Mouse (Mus musculus) heart, adult 2 months (tissue): Measurements from ENCODE around the gene A630095N17Rik. TPM values are rescaled to one million over a fixed set of nuclear protein-coding genes. Genes with fewer than 3 reads are reported as not detected.
A peak's percentile ranks its signal among the peaks of the same experiment; 100 is the strongest.

Experiments
- DNase-seq, 2 experiments: peaks; one replicate each; pipeline ENCODE4 v3.0.0; 2021
- H3K27ac ChIP-seq: fragments of 200-600 bp; 2 replicates; pipeline ENCODE4 v1.8.1; 2022
- H3K27me3 ChIP-seq: fragments of 200-500 bp; 2 replicates; pipeline ENCODE4 v1.6.1; 2012; ENCODE audit warnings: mild to moderate bottlenecking, low read length, inconsistent platforms, mixed read lengths; ENCODE audit not compliant: control insufficient read depth, insufficient read depth
- H3K36me3 ChIP-seq: fragments of 200-500 bp; 2 replicates; pipeline ENCODE4 v1.6.1; 2012; ENCODE audit warnings: low read length, inconsistent platforms; ENCODE audit not compliant: control insufficient read depth, insufficient read depth
- H3K4me1 ChIP-seq: fragments of 200-500 bp; 2 replicates; pipeline ENCODE4 v1.6.1; 2011; ENCODE audit warnings: low read length; ENCODE audit not compliant: control insufficient read depth, insufficient read depth
- H3K4me3 ChIP-seq: fragments of 200-600 bp; 2 replicates; pipeline ENCODE4 v1.8.1; 2022
- H3K79me2 ChIP-seq: fragments of 200-500 bp; replicated peaks from 2 replicates; pipeline ENCODE4 v1.6.1; 2012; ENCODE audit warnings: mild to moderate bottlenecking, inconsistent platforms, low read length, moderate library complexity, mixed read lengths; ENCODE audit not compliant: control insufficient read depth, insufficient read depth
- H3K9ac ChIP-seq: fragments of 200-500 bp; 2 replicates; pipeline ENCODE4 v1.6.1; 2012; ENCODE audit warnings: low read depth, mild to moderate bottlenecking, control low read depth, inconsistent platforms, low read length, mixed read lengths
- CTCF ChIP-seq: fragments of 200-600 bp; IDR thresholded peaks from 2 replicates; pipeline ENCODE4 v1.8.1; 2022; ENCODE audit warnings: antibody characterized with exemption, mild to moderate bottlenecking, moderate library complexity
- EP300 ChIP-seq: fragments of 200-500 bp; IDR thresholded peaks from 2 replicates; pipeline ENCODE4 v1.6.1; 2011; ENCODE audit warnings: low read depth, low read length, control low read depth; ENCODE audit not compliant: insufficient read depth
- POLR2A ChIP-seq: fragments of 200-500 bp; IDR thresholded peaks from 2 replicates; pipeline ENCODE4 v1.6.1; 2011; ENCODE audit warnings: mild to moderate bottlenecking, low read depth, low read length, control low read depth; ENCODE audit not compliant: insufficient read depth
- WGBS: fragments of 180-500 bp; shearing (Covaris S2); methylation state at CpG from one replicate; pipeline ENCODE4 v1.1.7; 2018; 5-methylcytosine and 5-hydroxymethylcytosine counted together
- intact Hi-C: fragments of 180-260 bp; cut with DNase I; formaldehyde crosslinking; loops from one replicate; pipeline ENCODE4 v1.15.1; 2025
- microRNA-seq, 2 experiments: library from miRNA; unstranded; fragments of <30 nt; microRNA quantifications; one replicate each; pipeline ENCODE4 v1.2.0; 2021
- polyA plus RNA-seq: library from polyadenylated mRNA; depleted of rRNA; stranded (reverse); fragments of >200 nt; gene quantifications from 2 replicates; pipeline ENCODE4 v1.2.3, GENCODE M21; 2012; rRNA removed
- total RNA-seq, 2 experiments: library from RNA; stranded (reverse); gene quantifications; 2 replicates each; pipeline ENCODE4 v1.2.3; 2021

Gene A630095N17Rik
- total and polyA plus RNA-seq, 3 experiments: not detected

DNA sequence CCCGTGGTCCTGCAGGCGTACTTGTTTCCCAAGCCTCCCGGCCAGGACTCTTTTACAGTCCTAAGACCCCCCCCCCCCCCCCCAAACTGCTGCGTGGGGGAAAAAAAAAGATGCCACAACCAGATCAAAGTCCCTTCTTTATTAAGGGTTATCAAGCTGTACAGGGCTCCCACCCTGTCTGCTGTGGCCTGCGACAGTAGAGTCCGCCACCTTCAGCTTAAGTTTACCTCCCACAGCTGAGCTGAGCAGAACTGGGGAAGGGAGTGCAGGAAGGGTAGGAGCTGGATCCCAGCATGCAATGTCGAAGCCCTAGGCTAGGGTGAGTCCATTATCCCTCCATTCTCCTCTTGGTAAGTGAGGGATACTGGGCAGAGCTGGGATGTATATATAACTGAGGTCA lies 51.2 kb downstream of the A630095N17Rik start:
- no peaks in the 10 kb centered on the region for H3K79me2 ChIP-seq
- no peak for DNase-seq
- no peak overlapping the region for H3K9ac ChIP-seq
- H3K4me3 ChIP-seq: peak overlapping the region; percentile 51
- H3K36me3 ChIP-seq: no peaks in the 10 kb centered on the region
- no peaks in the 10 kb centered on the region; the same call in 1 of the 2 replicates for H3K4me1 ChIP-seq
- H3K27me3 ChIP-seq: no peaks in the 10 kb centered on the region
- intact Hi-C loops: loop anchor here (1.0 to 5.0 kb wide), 2 partner anchors 11 to 72 kb away; no protein-coding TSS in a partner anchor
- H3K27ac ChIP-seq: no peak overlapping the region
- WGBS: 42% methylated on average over 7 of the region's 7 CpGs
- TF ChIP-seq POLR2A: no peak
- no peak for TF ChIP-seq CTCF
- TF ChIP-seq EP300: no peak

DNA sequence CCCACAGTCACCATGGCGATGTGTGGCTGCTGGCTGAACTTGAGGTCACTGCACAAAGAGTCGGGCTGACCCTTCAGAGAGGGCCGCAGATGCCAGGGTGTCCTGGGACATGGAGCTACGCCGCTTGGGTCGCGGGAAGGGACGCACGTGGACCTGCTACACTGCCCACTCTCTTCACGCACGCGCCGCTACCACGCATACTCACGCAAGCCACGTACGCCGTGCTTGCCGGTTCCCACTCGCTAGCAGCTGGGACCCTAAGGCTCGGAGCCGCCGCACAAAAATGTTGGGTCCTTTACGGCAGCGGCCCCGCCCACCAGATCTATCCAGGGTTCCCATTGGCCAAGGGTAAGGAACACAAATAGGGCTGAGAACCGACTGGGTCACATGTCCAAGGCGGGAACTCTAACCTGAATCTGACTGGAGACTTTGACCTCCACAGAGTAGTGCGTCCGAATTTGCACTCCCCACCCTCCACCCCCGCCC lies 51.8 kb downstream of the A630095N17Rik start, which contains the start of gene Abcb6:
Gene Abcb6 (minus strand): TSS at position 288 of the 486 bp plus-strand sequence.
- H3K36me3 ChIP-seq: no peaks in the 10 kb centered on the region
- H3K4me1 ChIP-seq: no peaks in the 10 kb centered on the region; the same call in 1 of the 2 replicates
- peak; percentile 57 for TF ChIP-seq POLR2A
- TF ChIP-seq CTCF: no peak
- no peaks in the 10 kb centered on the region for H3K79me2 ChIP-seq
- H3K27ac ChIP-seq: peak within 1 kb of the TSS; percentile 72
- WGBS: under 1% methylated on average over 31 of the region's 31 CpGs
- DNase-seq: peak; percentile 87 to 90
- no peaks in the 10 kb centered on the region for H3K27me3 ChIP-seq
- H3K9ac ChIP-seq: peak within 1 kb of the TSS; percentile 75
- intact Hi-C loops: loop anchor here (1.0 to 5.0 kb wide), 2 partner anchors 11 to 72 kb away; no protein-coding TSS in a partner anchor
- peak within 1 kb of the TSS; percentile 51 for H3K4me3 ChIP-seq

DNA sequence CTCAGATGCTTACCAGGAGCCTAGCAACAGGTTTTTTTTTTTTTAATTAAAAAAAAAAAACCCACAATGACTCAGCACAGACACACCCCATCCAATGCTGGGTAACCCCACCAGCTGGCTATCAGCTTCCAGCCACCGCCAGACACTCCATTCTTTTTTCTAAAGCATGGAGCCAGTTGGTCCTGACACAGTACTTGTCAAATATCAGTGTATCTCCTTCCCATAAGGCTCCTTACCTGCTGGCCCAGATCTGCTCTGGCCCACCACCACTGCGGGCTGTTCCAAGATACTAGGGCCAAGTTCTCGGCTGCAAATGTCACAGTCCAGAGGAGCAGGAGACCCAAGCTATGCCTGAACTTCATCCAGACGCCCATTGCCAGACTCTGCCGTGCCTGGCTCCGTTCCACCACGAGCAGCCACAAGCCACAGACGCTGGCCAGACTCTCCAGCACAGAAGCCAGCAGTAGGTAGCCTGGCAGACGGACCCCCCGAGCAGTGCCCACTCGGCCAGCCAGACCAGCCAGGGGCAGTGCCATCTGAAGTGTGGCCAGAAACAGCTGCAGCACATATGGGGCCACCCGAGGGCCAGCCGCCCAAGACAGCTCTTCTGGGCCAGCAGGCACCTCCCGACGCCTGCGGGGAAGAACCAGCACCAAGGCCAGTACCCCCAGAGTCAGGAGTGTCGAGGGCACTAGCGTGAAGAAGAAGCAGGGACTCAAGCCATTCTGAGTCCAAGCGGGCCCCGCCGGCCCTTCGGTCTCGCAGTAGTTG lies 52.4 kb downstream of the A630095N17Rik start:
- TF ChIP-seq EP300: no peak
- no peak for TF ChIP-seq POLR2A
- TF ChIP-seq CTCF: no peak
- H3K4me3 ChIP-seq: peak overlapping the region; percentile 51
- H3K4me1 ChIP-seq: no peaks in the 10 kb centered on the region; the same call in 1 of the 2 replicates
- H3K27me3 ChIP-seq: no peaks in the 10 kb centered on the region
- H3K9ac ChIP-seq: peak overlapping the region; percentile 75
- intact Hi-C loops: loop anchor here (1.0 to 5.0 kb wide), 3 partner anchors 10 to 73 kb away; no protein-coding TSS in a partner anchor
- H3K27ac ChIP-seq: peak overlapping the region; percentile 72
- DNase-seq: peak; percentile 59 to 60
- 6% methylated on average over 23 of the region's 23 CpGs for WGBS
- no peaks in the 10 kb centered on the region for H3K36me3 ChIP-seq
- no peaks in the 10 kb centered on the region for H3K79me2 ChIP-seq

Small RNA genes within 50 kb of the gene (microRNA-seq; reads per million reads assigned to microRNA genes)
- 0 reads per million in 2 experiments for gene Gm27943

Other genes starting within 250 kb of the A630095N17Rik start
- 1 to 10 TPM; 3.6 to 4.7 TPM for gene Nhej1, start 106.9 kb downstream of the A630095N17Rik start, total RNA-seq
- gene Nhej1, start 106.9 kb downstream of the A630095N17Rik start, polyA plus RNA-seq: 3.9 and 4.0 TPM in 2 replicates
- 1 to 10 TPM in 1 of 2 experiments, under 1 TPM in 1; 0.34 to 1.0 TPM for gene Slc23a3, start 98.2 kb downstream of the A630095N17Rik start, total RNA-seq
- gene Slc23a3, start 98.2 kb downstream of the A630095N17Rik start, polyA plus RNA-seq: 1.7 and 1.8 TPM in 2 replicates
- 10 to 100 TPM; 20.7 to 21.8 TPM for gene Cnppd1, start 89.4 kb downstream of the A630095N17Rik start, total RNA-seq
- gene Cnppd1, start 89.4 kb downstream of the A630095N17Rik start, polyA plus RNA-seq: 25.7 and 26.3 TPM in 2 replicates
- 10 to 100 TPM; 20.3 to 20.5 TPM for gene Retreg2, start 89.3 kb downstream of the A630095N17Rik start, total RNA-seq
- gene Retreg2, start 89.3 kb downstream of the A630095N17Rik start, polyA plus RNA-seq: 35.7 and 51.7 TPM in 2 replicates
- gene Zfand2b, start 63.5 kb downstream of the A630095N17Rik start, total RNA-seq: 10 to 100 TPM; 13.2 to 17.4 TPM
- gene Zfand2b, start 63.5 kb downstream of the A630095N17Rik start, polyA plus RNA-seq: 31.4 and 34.9 TPM in 2 replicates
- 10 to 100 TPM; 26.6 to 29.1 TPM for gene Abcb6, start 51.7 kb downstream of the A630095N17Rik start, total RNA-seq
- gene Abcb6, start 51.7 kb downstream of the A630095N17Rik start, polyA plus RNA-seq: 25.2 and 30.3 TPM in 2 replicates
- 10 to 100 TPM in 1 of 2 experiments, 1 to 10 TPM in 1; 8.7 to 11.2 TPM for gene Ankzf1, start 40.0 kb downstream of the A630095N17Rik start, total RNA-seq
- 15.1 and 18.9 TPM in 2 replicates for gene Ankzf1, start 40.0 kb downstream of the A630095N17Rik start, polyA plus RNA-seq
- 10 to 100 TPM; 63.8 to 73.5 TPM for gene Atg9a, start 39.9 kb downstream of the A630095N17Rik start, total RNA-seq
- gene Atg9a, start 39.9 kb downstream of the A630095N17Rik start, polyA plus RNA-seq: 93.0 and 109 TPM in 2 replicates
- gene Glb1l, start 21.3 kb downstream of the A630095N17Rik start, total RNA-seq: 1 to 10 TPM; 3.2 to 3.8 TPM
- 4.9 and 8.5 TPM in 2 replicates for gene Glb1l, start 21.3 kb downstream of the A630095N17Rik start, polyA plus RNA-seq
- gene Stk16, start 21.3 kb downstream of the A630095N17Rik start, total RNA-seq: 10 to 100 TPM; 42.4 to 42.5 TPM
- gene Stk16, start 21.3 kb downstream of the A630095N17Rik start, polyA plus RNA-seq: 68.3 and 82.0 TPM in 2 replicates
- 100 to 1,000 TPM; 973 to 976 TPM for gene Tuba4a, start 12.2 kb downstream of the A630095N17Rik start, total RNA-seq
- 781 and 842 TPM in 2 replicates for gene Tuba4a, start 12.2 kb downstream of the A630095N17Rik start, polyA plus RNA-seq
- gene Dnajb2, start 4.3 kb upstream of the A630095N17Rik start, total RNA-seq: 100 to 1,000 TPM; 111 to 129 TPM
- 67.9 and 93.3 TPM in 2 replicates for gene Dnajb2, start 4.3 kb upstream of the A630095N17Rik start, polyA plus RNA-seq
- 1 to 10 TPM; 1.1 to 1.8 TPM for gene Ptprn, start 32.4 kb upstream of the A630095N17Rik start, total RNA-seq
- gene Ptprn, start 32.4 kb upstream of the A630095N17Rik start, polyA plus RNA-seq: 2.7 and 3.2 TPM in 2 replicates
- not detected for gene Resp18, start 46.3 kb upstream of the A630095N17Rik start, total RNA-seq
- gene Resp18, start 46.3 kb upstream of the A630095N17Rik start, polyA plus RNA-seq: 0.39 TPM in 1 of 2 replicates, not detected in the other
- 10 to 100 TPM; 70.3 to 84.6 TPM for gene Dnpep, start 85.9 kb upstream of the A630095N17Rik start, total RNA-seq
- 123 and 136 TPM in 2 replicates for gene Dnpep, start 85.9 kb upstream of the A630095N17Rik start, polyA plus RNA-seq
- 1,000 to 10,000 TPM; 1,224 to 1,521 TPM for gene Des, start 128.2 kb upstream of the A630095N17Rik start, total RNA-seq
- gene Des, start 128.2 kb upstream of the A630095N17Rik start, polyA plus RNA-seq: 719 and 781 TPM in 2 replicates
- 100 to 1,000 TPM; 131 to 135 TPM for gene Speg, start 143.2 kb upstream of the A630095N17Rik start, total RNA-seq
- gene Speg, start 143.2 kb upstream of the A630095N17Rik start, polyA plus RNA-seq: 94.0 and 109 TPM in 2 replicates
- gene Gmppa, start 203.8 kb upstream of the A630095N17Rik start, total RNA-seq: 10 to 100 TPM; 38.9 to 39.9 TPM
- 91.3 and 94.6 TPM in 2 replicates for gene Gmppa, start 203.8 kb upstream of the A630095N17Rik start, polyA plus RNA-seq
- gene Asic4, start 218.3 kb upstream of the A630095N17Rik start, total RNA-seq: not detected
- gene Asic4, start 218.3 kb upstream of the A630095N17Rik start, polyA plus RNA-seq: not detected in 2 replicates
- gene Chpf, start 247.2 kb upstream of the A630095N17Rik start, total RNA-seq: 10 to 100 TPM; 23.2 to 25.0 TPM
- 26.9 and 37.8 TPM in 2 replicates for gene Chpf, start 247.2 kb upstream of the A630095N17Rik start, polyA plus RNA-seq
- under 1 TPM; 0.21 to 0.66 TPM for gene Tmem198, start 247.4 kb upstream of the A630095N17Rik start, total RNA-seq
- gene Tmem198, start 247.4 kb upstream of the A630095N17Rik start, polyA plus RNA-seq: 0.39 and 0.73 TPM in 2 replicates